Mouse (Mus musculus): ENCODE results near the gene Arntl.
A peak's percentile ranks its signal among the peaks of the same experiment; 100 is the strongest.

Gene Arntl

GRCm38 (mm10) chr7:113206644-113207470, at the start of gene Arntl:
Gene Arntl, plus strand, starts transcription at chr7:113207465.
- DNase-seq (ENCODE audit: low spot score): peak; percentile 89

- DNase-seq (ENCODE audit: low spot score): no peak
Measured at GRCm38 (mm10) chr7:113161077-113161698, 46.1 kb upstream of the Arntl start.

DNA sequence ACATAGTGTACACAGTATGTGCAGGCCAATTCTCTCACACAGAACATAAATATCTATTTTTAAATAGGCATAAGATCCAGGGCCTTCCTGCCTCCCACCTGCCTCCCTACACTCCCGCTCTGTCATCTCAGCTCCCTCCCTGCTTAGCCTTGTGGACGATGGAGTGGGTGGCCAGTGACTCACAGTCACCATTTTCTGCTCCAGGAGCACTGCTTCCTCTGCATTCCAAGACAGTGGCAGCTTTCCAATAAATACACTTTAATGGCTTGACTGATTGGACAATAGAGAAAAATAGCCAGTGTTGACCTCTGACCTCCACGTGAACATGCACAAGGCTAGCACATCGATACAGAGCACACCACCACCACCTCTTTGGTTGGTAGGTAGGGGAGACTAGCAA, 42.5 kb upstream of the Arntl start:
- DNase-seq (ENCODE audit: low spot score): no peak

- DNase-seq (ENCODE audit: low spot score): no peak
Measured at GRCm38 (mm10) chr7:113167092-113167491, 40.2 kb upstream of the Arntl start.

GRCm38 (mm10) chr7:113168609-113169008, 38.7 kb upstream of the Arntl start:
- DNase-seq (ENCODE audit: low spot score): no peak

DNA sequence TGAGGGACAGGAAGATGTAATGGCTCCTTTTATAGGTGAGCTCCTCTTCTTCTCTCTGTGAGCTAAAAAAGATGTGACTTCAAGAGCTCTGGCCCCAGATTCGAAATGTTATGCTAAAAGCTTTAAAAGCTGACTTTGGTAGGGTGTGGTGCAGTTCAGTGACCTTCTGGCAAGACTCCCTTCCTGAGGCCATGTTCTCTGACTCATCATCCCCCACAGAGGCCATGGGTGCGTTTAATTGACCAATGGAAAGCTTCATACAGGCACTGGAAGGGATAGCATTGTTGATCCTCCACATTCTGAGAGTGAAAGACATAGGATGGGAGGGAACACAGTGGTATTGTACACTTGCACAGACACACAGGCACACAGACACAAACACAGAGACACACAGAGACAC, 34.8 kb upstream of the Arntl start:
- DNase-seq (ENCODE audit: low spot score): no peak

DNA sequence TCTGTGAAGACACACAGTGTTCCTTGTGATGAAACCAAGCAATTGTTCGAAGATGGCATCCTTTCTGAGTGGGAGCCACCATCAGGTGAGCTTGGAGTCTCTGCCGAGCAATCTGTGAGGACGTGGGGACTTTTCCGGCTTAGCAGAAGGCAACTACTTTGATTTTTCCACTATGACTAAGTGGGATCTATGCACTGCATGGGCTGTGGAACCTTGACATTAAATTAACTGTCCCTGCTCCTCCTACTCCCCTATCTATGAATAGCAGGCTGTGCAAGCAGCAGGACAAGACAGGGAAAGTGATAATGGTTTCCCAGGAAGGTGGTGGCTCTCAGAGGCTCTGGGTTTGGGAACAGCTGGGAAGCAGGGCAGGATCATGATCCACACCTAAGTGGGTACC, 31.8 kb upstream of the Arntl start:
- DNase-seq (ENCODE audit: low spot score): no peak

DNA sequence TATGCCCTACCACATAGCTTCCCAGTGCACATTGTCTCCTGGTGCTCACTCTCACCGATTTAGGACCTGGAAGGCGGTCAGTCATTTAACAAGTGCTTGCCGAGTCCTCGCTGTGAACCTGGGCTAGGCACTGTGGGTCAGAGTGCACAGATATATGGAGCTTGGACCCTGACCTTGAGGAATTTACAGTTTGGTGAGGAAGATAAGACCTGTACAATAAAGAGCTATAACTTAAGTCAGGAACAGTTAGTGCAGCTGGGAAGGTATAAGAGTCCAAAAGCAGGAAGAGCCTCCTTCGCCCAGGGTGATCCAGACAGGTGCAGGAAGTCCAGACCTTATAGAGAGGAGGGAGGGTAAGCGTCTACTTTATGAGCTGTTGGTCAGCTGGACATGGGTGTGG, 29.2 kb upstream of the Arntl start:
- DNase-seq (ENCODE audit: low spot score): no peak

GRCm38 (mm10) chr7:113183787-113184186, 23.5 kb upstream of the Arntl start:
- no peak for DNase-seq (ENCODE audit: low spot score)

DNA sequence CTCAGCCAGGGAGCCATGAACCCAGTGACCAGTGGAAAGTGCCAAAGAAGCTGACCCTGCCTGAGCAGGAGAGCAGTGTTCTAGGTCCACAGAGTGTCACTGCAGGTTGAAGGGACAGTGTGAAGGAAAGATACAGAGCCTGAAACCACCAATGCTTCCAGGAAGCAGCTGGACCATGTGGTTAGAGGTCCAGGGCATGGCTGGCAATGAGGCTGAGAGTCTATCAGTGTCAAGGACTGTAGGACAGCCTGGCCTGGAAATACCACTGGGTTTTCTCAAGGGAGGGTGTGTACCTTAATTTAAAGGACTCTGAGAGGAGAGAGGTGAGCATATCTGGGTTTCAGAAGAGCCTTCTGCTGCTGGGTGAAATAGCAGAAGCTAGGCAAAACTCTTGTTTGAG, 22.2 kb upstream of the Arntl start:
- DNase-seq (ENCODE audit: low spot score): no peak

GRCm38 (mm10) chr7:113186041-113186800, 21.0 kb upstream of the Arntl start:
- DNase-seq (ENCODE audit: low spot score): no peak

DNA sequence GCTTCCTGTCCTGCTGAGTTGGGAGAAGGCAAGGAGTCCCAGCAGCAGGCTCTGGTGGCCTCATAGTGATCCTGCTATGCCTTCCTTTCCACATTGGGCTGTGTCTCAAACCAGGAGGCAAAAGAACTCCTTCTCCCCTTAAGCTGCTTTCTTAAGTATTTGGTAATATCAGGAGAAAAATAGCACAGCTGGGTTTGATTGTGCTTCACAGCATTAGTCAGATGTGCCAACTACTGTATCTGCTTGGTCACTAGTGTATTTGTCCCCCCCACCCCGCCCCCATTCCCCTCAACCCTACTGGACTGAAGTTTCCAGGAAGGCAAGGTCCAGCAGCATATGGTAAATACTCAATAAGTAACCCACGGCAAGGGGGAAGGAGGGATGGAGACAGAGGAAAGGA, 19.2 kb upstream of the Arntl start:
- no peak for DNase-seq (ENCODE audit: low spot score)

- no peak for DNase-seq (ENCODE audit: low spot score)
Measured at GRCm38 (mm10) chr7:113188566-113188965, 18.7 kb upstream of the Arntl start.

- no peak for DNase-seq (ENCODE audit: low spot score)
Measured at GRCm38 (mm10) chr7:113191787-113192186, 15.5 kb upstream of the Arntl start.

DNA sequence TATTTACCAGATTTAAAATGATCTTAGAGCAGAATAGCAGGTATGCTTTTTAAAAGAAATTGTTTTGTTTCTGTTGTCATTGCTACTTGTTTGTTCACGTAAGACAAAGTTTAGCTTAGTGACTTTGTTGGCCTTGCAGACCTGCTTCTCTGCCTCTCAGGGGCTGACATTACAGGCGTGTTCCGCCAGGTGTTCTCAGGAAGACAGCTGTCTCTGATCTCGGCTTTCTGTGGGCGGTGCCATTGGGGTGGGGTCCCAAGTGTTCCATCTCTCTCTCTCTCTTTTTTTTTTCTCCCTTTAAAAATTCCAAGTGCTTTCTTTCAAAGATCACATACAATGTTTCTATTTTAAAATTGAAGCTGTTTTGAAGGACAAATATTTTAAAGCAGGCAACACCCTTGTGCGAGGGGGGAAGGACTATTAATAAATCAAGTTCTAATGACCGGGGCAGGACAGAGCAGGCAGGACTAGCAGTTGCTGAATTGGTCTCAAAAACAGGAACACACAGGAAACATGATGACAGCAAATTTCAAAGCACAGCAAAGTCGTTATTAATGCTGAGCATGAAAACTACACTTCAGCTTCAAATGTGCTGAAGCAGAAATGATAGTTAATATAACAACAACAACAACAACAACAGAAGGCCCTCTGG, 14.4 kb upstream of the Arntl start:
- DNase-seq (ENCODE audit: low spot score): no peak

DNA sequence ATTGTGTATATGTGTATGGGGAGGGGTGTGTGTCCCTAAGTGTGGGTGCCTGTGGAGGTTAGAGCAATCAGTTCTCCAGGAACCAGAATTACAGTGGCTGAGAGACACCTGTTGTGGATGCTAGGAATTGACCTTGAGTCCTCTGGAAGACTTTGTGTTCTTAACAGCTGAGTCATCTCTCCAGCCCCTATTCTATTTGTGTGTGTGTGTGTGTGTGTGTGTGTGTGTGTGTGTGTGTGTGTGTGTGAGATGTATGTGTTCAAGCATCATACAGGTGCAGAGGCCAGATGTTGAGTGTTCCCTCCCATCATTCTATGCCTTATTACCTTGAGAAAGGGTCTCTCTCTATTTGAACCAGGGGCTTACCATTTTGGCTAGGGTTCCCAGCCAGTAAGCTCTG, 13.4 kb upstream of the Arntl start:
- no peak for DNase-seq (ENCODE audit: low spot score)

GRCm38 (mm10) chr7:113195271-113195670, 12.0 kb upstream of the Arntl start:
- DNase-seq (ENCODE audit: low spot score): no peak

DNA sequence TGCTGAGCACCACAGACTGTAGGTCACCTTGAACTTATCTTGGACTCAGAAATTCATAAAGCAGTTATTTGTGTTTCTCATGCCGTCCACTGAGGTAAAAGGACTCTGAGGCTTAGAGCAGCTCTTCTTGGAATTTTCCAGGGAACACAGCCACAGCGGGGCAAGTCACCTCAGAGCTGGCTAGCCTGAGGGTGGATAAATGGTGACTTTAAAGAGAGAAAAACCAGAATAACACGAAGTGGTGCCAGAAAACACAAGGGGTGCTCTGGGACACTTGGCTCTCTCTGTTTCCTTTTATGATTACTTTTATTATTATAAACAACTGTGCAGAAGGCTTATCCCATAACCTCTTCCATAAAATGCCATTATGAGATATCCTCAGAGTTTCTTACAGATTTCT, 11.1 kb upstream of the Arntl start:
- DNase-seq (ENCODE audit: low spot score): no peak

DNA sequence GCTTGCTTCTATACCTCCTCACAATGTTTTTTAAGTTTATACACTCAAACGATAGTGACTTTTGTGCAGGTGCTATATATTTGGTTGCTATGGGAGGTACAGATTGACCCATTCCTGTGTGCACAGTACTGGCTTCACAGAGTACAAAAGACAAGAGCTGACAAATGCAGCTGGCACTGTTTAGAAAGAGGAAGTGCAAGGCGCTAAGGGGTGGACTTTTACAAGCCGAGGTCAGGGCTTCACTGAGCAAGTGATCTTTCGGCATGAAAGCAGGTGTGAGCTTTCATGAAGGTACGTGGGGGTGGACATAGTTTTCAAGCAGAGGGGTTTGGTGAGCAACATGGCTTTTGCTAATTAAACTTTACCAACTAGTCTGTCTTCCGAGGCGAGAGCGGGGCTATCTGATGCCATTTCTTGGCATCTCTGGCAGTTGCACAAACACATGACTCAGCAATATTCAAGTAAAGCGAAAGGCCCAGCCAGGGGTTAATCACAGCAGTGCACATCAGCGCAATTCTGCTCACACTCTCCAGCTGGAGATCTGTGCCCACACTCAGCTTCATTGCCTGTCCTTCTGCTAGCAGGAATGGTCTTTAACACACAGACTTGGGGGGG, 10.0 kb upstream of the Arntl start:
- DNase-seq (ENCODE audit: low spot score): no peak

DNA sequence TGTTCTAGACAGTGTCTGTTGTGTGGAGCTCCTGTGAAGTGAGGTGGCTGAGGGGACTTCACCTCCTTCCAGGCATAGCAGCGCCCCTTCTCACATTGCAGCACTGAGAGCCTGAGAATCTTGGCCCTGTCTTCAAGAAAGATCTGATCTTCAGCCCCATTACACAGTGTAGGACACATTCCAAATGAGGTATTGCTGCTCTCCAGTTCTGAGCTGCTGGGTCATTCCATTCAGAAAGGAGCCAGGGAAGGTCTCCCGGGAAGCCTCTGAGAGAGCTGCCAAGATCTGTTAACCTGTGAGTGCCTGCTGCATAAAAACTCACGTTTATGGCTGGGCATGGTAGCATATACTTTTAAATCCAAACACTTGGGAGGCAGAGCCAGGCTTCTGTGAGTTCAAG, 5.7 kb upstream of the Arntl start:
- DNase-seq (ENCODE audit: low spot score): no peak

DNA sequence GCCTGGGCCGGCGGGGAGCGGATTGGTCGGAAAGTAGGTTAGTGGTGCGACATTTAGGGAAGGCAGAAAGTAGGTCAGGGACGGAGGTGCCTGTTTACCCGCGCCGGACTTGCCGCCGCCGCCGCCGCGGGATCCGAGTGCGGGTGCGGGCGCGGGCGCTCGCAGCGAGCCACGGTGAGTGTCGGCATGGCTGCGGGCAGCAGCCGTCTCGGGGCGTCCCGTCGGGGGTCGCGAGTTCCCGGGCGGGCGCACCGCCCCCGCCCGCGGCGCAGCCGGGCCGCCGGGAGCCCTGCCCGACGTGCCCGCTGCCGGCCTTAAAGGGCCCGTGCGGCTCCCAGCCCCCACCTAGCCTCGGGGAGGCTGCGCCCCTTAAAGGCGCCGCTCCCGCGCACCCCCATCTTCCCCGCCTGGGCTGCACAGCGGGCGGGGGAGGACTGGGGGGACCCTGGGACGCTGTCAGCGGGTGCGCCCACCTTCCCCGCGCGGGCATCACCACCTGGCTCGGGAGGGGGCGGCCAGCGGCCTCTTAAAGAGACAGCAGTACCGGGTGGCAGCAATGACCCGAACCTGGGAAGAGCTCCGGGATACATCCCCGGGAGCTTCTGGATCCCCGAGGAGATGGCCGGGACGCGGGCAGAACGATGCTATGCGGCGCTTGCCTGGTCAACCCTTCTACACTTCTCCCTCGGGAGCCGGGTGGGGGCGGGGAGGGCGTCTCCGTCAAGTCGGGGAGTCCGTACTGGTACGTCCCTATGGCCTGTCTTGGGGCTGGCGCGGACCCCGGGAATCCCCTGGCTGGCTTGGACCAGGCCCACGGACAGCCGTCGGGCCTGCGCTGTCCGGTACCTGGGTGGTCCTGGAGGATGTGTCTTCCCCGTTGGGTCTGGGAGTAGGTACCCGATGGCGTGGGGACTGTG, 464 bp downstream of the Arntl start:
- DNase-seq (ENCODE audit: low spot score): peak; percentile 67
